11 mouse cellular contexts compared by ENCODE assay signal in genomic region chr19:44825819-44826218, GRCm38 (mm10).
DNase-seq lines count a peak whose midpoint lies in the region; ATAC-seq and TF ChIP-seq lines count a peak whose summit lies in the region.
"Had no signal": no experiment of that assay in that cellular context is flagged by ENCODE, and none has a peak within 500 bp of the region (broad histone marks: within the 10 kb centered on the region; RNA-seq: fewer than 3 reads in every experiment).

No protein-coding gene starts in this region.

- no peak overlapping the region for H3K27ac ChIP-seq in kidney, postnatal 0 days
- peak overlapping the region; percentile 24; the same call in 1 of the 2 replicates for H3K27ac ChIP-seq in embryonic facial prominence, embryonic 14.5 days (replicated peaks; ENCODE audit: low read depth, low read length)
- H3K27ac ChIP-seq in limb, embryonic 15.5 days = no peak overlapping the region
- H3K27ac ChIP-seq in heart, embryonic 10.5 days = no peak overlapping the region
- no peak overlapping the region for H3K27ac ChIP-seq in thymus, adult 2 months (ENCODE audit: control insufficient read depth, insufficient read depth, low read length)
- H3K27ac ChIP-seq: intestine, embryonic 15.5 days; liver, embryonic 13.5 days; stomach, embryonic 15.5 days had no signal

- no peaks in the 10 kb centered on the region for H3K27me3 ChIP-seq in kidney, postnatal 0 days (ENCODE audit: insufficient read depth, low read length)
- H3K27me3 ChIP-seq in embryonic facial prominence, embryonic 14.5 days (replicated peaks; ENCODE audit: control insufficient read depth, insufficient read depth, low read length) = no peaks in the 10 kb centered on the region; the same call in none of the 2 replicates
- peaks cover 57% of the 10 kb centered on the region for H3K27me3 ChIP-seq in limb, embryonic 15.5 days
- peaks cover 88% of the 10 kb centered on the region for H3K27me3 ChIP-seq in heart, embryonic 10.5 days (ENCODE audit: insufficient read depth, poor library complexity, severe bottlenecking)
- H3K27me3 ChIP-seq in thymus, adult 2 months (ENCODE audit: control insufficient read depth, insufficient read depth, low read length) = no peaks in the 10 kb centered on the region; the same call in 1 of the 2 replicates

- no peak overlapping the region for H3K4me3 ChIP-seq in kidney, postnatal 0 days (replicated peaks; ENCODE audit: low read depth, low read length)
- H3K4me3 ChIP-seq in embryonic facial prominence, embryonic 14.5 days (ENCODE audit: low read depth, low read length) = no peak overlapping the region
- H3K4me3 ChIP-seq in limb, embryonic 15.5 days = no peak overlapping the region
- no peak overlapping the region for H3K4me3 ChIP-seq in heart, embryonic 10.5 days
- H3K4me3 ChIP-seq in thymus, adult 2 months (ENCODE audit: control insufficient read depth, insufficient read depth, low read length) = no peak overlapping the region
- H3K4me3 ChIP-seq: heart, embryonic 12.5 days; intestine, embryonic 15.5 days; liver, embryonic 13.5 days; stomach, embryonic 15.5 days had no signal

- H3K4me1 ChIP-seq in kidney, postnatal 0 days (replicated peaks; ENCODE audit: insufficient read depth, low read length) = no peaks in the 10 kb centered on the region
- peaks cover 17% of the 10 kb centered on the region for H3K4me1 ChIP-seq in embryonic facial prominence, embryonic 14.5 days (ENCODE audit: control insufficient read depth, insufficient read depth, low read length)
- peaks cover 15% of the 10 kb centered on the region for H3K4me1 ChIP-seq in limb, embryonic 15.5 days
- peaks cover 7% of the 10 kb centered on the region; the same call in 1 of the 2 replicates for H3K4me1 ChIP-seq in heart, embryonic 10.5 days
- no peaks in the 10 kb centered on the region for H3K4me1 ChIP-seq in thymus, adult 2 months (replicated peaks; ENCODE audit: control insufficient read depth, insufficient read depth, low read length)
- H3K4me1 ChIP-seq: heart, embryonic 12.5 days; liver, embryonic 13.5 days had no signal

- no peaks in the 10 kb centered on the region for H3K9me3 ChIP-seq in kidney, postnatal 0 days (replicated peaks; ENCODE audit: low read length)
- no peaks in the 10 kb centered on the region for H3K9me3 ChIP-seq in embryonic facial prominence, embryonic 14.5 days (ENCODE audit: control insufficient read depth, low read length)
- no peaks in the 10 kb centered on the region for H3K9me3 ChIP-seq in limb, embryonic 15.5 days
- no peaks in the 10 kb centered on the region for H3K9me3 ChIP-seq in heart, embryonic 10.5 days
- H3K9me3 ChIP-seq: heart, embryonic 12.5 days; intestine, embryonic 15.5 days; liver, embryonic 13.5 days; stomach, embryonic 15.5 days had no signal

- 35% methylated on average over 4 of the region's 4 CpGs for WGBS in kidney, postnatal 0 days
- WGBS in embryonic facial prominence, embryonic 14.5 days = 23% methylated on average over 4 of the region's 4 CpGs
- 15% methylated on average over 4 of the region's 4 CpGs for WGBS in limb, embryonic 15.5 days
- 13% methylated on average over 4 of the region's 4 CpGs for WGBS in heart, embryonic 10.5 days
- WGBS in thymus, adult 2 months = 24% methylated on average over 4 of the region's 4 CpGs

- H3K36me3 ChIP-seq in kidney, postnatal 0 days (ENCODE audit: insufficient read depth, low read length) = peaks cover 16% of the 10 kb centered on the region; the same call in 1 of the 2 replicates
- no peaks in the 10 kb centered on the region for H3K36me3 ChIP-seq in embryonic facial prominence, embryonic 14.5 days (ENCODE audit: control insufficient read depth, insufficient read depth, low read length)
- no peaks in the 10 kb centered on the region for H3K36me3 ChIP-seq in limb, embryonic 15.5 days
- H3K36me3 ChIP-seq in heart, embryonic 10.5 days = no peaks in the 10 kb centered on the region
- no peaks in the 10 kb centered on the region for H3K36me3 ChIP-seq in thymus, adult 2 months (ENCODE audit: control insufficient read depth, insufficient read depth, low read length)
- H3K36me3 ChIP-seq: heart, embryonic 12.5 days; intestine, embryonic 15.5 days; liver, embryonic 13.5 days; stomach, embryonic 15.5 days had no signal

- no peak for DNase-seq in kidney, postnatal 0 days (ENCODE audit: low spot score)
- no peak for DNase-seq in kidney, adult 11 months
- DNase-seq in brain, adult 2 months (ENCODE audit: low read depth, low spot score) = peak; percentile 20
- DNase-seq in embryonic facial prominence, embryonic 14.5 days (ENCODE audit: low spot score) = no peak
- no peak for DNase-seq in heart, embryonic 10.5 days (ENCODE audit: low spot score)
- DNase-seq in thymus, adult 2 months = no peak
- DNase-seq: liver, embryonic 13.5 days had no signal

- peak; percentile 56; the same call in 1 of the 2 replicates for TF ChIP-seq CTCF in kidney, postnatal 0 days (IDR thresholded peaks at IDR 0.05; ENCODE audit: low read depth)
- TF ChIP-seq CTCF in thymus, adult 2 months (IDR thresholded peaks at IDR 0.05; ENCODE audit: borderline replicate concordance, control insufficient read depth, extremely low read depth, insufficient read depth, low read length, poor library complexity) = no peak

- no peak for TF ChIP-seq POLR2A in thymus, adult 2 months (IDR thresholded peaks at IDR 0.05; ENCODE audit: control insufficient read depth, extremely low read depth, insufficient read depth, low read length, poor library complexity)

- H3K9ac ChIP-seq in kidney, postnatal 0 days (ENCODE audit: low read depth, low read length) = no peak overlapping the region
- H3K9ac ChIP-seq in embryonic facial prominence, embryonic 14.5 days (ENCODE audit: low read depth, low read length) = no peak overlapping the region
- H3K9ac ChIP-seq in limb, embryonic 15.5 days = no peak overlapping the region
- H3K9ac ChIP-seq: heart, embryonic 12.5 days; intestine, embryonic 15.5 days; liver, embryonic 13.5 days; stomach, embryonic 15.5 days had no signal

- H3K4me2 ChIP-seq in kidney, postnatal 0 days (ENCODE audit: low read length) = no peak overlapping the region
- peak overlapping the region; percentile 43; the same call in 1 of the 2 replicates for H3K4me2 ChIP-seq in embryonic facial prominence, embryonic 14.5 days (ENCODE audit: low read depth, low read length)
- peak overlapping the region; percentile 36 for H3K4me2 ChIP-seq in limb, embryonic 15.5 days
- H3K4me2 ChIP-seq: intestine, embryonic 15.5 days; liver, embryonic 13.5 days; stomach, embryonic 15.5 days had no signal

- ATAC-seq in kidney, postnatal 0 days (replicated peaks; ENCODE audit: low FRiP score, low read depth) = peak; percentile 25; the same call in 1 of the 2 replicates
- ATAC-seq in embryonic facial prominence, embryonic 14.5 days (ENCODE audit: low read depth) = peak; percentile 22; the same call in 1 of the 2 replicates
- ATAC-seq in limb, embryonic 15.5 days (ENCODE audit: insufficient number of reproducible peaks, low FRiP score, low TSS enrichment, low read depth) = no peak
- ATAC-seq: intestine, embryonic 15.5 days had no signal
